Mouse (Mus musculus) heart, embryonic 13.5 days (tissue): ENCODE measurements around the gene Mlec. TPM values are rescaled to one million over a fixed set of nuclear protein-coding genes. Genes with fewer than 3 reads are reported as not detected.

Experiments used
- ATAC-seq: fragments of 200-750 bp; cut with Nextera tagmentation; 2 replicates; pipeline ENCODE4 v1.8.0; 2017; ENCODE audit warnings: moderate TSS enrichment; ENCODE audit not compliant: insufficient number of reproducible peaks, low FRiP score, low TSS enrichment; ENCODE audit errors: extremely low read depth
- H3K27ac ChIP-seq: fragments of 300-500 bp; sonication (generic); replicated peaks from 2 replicates; pipeline ENCODE4 v1.5.1; 2015; ENCODE audit warnings: moderate library complexity, mild to moderate bottlenecking, inconsistent platforms
- H3K27me3 ChIP-seq: fragments of 300-500 bp; sonication (generic); replicated peaks from 2 replicates; pipeline ENCODE4 v1.6.1; 2015; ENCODE audit warnings: mild to moderate bottlenecking, inconsistent platforms
- H3K36me3 ChIP-seq: fragments of 300-500 bp; sonication (generic); 2 replicates; pipeline ENCODE4 v1.6.1; 2015; ENCODE audit warnings: mild to moderate bottlenecking, inconsistent platforms
- H3K4me1 ChIP-seq: fragments of 300-500 bp; sonication (generic); 2 replicates; pipeline ENCODE4 v1.6.1; 2015; ENCODE audit warnings: inconsistent platforms
- H3K4me2 ChIP-seq: fragments of 300-500 bp; sonication (generic); 2 replicates; pipeline ENCODE4 v1.6.1; 2015; ENCODE audit warnings: inconsistent platforms, mild to moderate bottlenecking, moderate library complexity
- H3K4me3 ChIP-seq: fragments of 300-500 bp; sonication (generic); 2 replicates; pipeline ENCODE4 v1.5.1; 2015; ENCODE audit warnings: moderate library complexity, mild to moderate bottlenecking, inconsistent platforms
- H3K9ac ChIP-seq: fragments of 300-500 bp; sonication (generic); 2 replicates; pipeline ENCODE4 v1.6.1; 2015; ENCODE audit warnings: inconsistent platforms, mild to moderate bottlenecking, moderate library complexity
- H3K9me3 ChIP-seq: fragments of 300-500 bp; sonication (generic); 2 replicates; pipeline ENCODE4 v1.6.1; 2016; ENCODE audit warnings: inconsistent platforms
- WGBS: fragments of 180-500 bp; shearing (Covaris S2); methylation state at CpG from one replicate; pipeline ENCODE4 v1.1.7; 2015; ENCODE audit warnings: mixed read lengths; 5-methylcytosine and 5-hydroxymethylcytosine counted together
- polyA plus RNA-seq: library from polyadenylated mRNA; unstranded; fragments of >200 nt; fragmentation: Nextera tagmentation; extraction: Ambion mirVana; gene quantifications from 2 replicates; pipeline ENCODE4 v1.2.1, GENCODE M21; 2015

Mlec gene
- polyA plus RNA-seq, 1 experiment from 2014 or later = 65.8 TPM

- Histone ChIP-seq H3K27ac (no peak overlapping the region), H3K9ac (peak overlapping the region; percentile 87), H3K4me3 (peak overlapping the region; percentile 82), H3K27me3 (peaks cover 9% of the 10 kb centered on the region; the same call in 1 of the 2 replicates), H3K36me3 (peaks cover 26% of the 10 kb centered on the region), H3K9me3 (no peaks in the 10 kb centered on the region), H3K4me1 (peaks cover 19% of the 10 kb centered on the region), H3K4me2 (peak overlapping the region; percentile 73)
- ATAC-seq = no peak
- 65% methylated on average over 6 of the region's 6 CpGs for WGBS
Observed at GRCm38 (mm10) chr5:115133358-115134066, 24.5 kb downstream of the Mlec start.

- peaks cover 19% of the 10 kb centered on the region for H3K4me1 ChIP-seq
- H3K36me3 ChIP-seq = peaks cover 36% of the 10 kb centered on the region
- no peak overlapping the region for H3K4me3 ChIP-seq
- no peak overlapping the region for H3K27ac ChIP-seq
- ATAC-seq = no peak
- H3K9ac ChIP-seq = no peak overlapping the region
- H3K27me3 ChIP-seq = peaks cover 5% of the 10 kb centered on the region; the same call in 1 of the 2 replicates
- 80% methylated on average over 8 of the region's 8 CpGs for WGBS
- H3K4me2 ChIP-seq = no peak overlapping the region
- H3K9me3 ChIP-seq = no peaks in the 10 kb centered on the region
Observed at GRCm38 (mm10) chr5:115132465-115132864, 25.5 kb downstream of the Mlec start.

GRCm38 (mm10) chr5:115129328-115129727 lies 28.7 kb downstream of the Mlec start:
- Histone ChIP-seq H3K9me3 (no peaks in the 10 kb centered on the region), H3K4me2 (no peak overlapping the region), H3K4me1 (peaks cover 32% of the 10 kb centered on the region), H3K27ac (no peak overlapping the region), H3K27me3 (no peaks in the 10 kb centered on the region), H3K9ac (no peak overlapping the region), H3K4me3 (no peak overlapping the region), H3K36me3 (peaks cover 62% of the 10 kb centered on the region)
- ATAC-seq = no peak
- WGBS = 82% methylated on average over 6 of the region's 6 CpGs

GRCm38 (mm10) chr5:115127421-115128179 lies 30.4 kb downstream of the Mlec start:
- 84% methylated on average over 22 of the region's 22 CpGs for WGBS
- ATAC-seq = no peak
- Histone ChIP-seq H3K9ac (no peak overlapping the region), H3K36me3 (peaks cover 73% of the 10 kb centered on the region), H3K9me3 (no peaks in the 10 kb centered on the region), H3K4me3 (no peak overlapping the region), H3K4me2 (no peak overlapping the region), H3K4me1 (peaks cover 16% of the 10 kb centered on the region), H3K27me3 (no peaks in the 10 kb centered on the region), H3K27ac (no peak overlapping the region)

GRCm38 (mm10) chr5:115126578-115127312 lies 31.2 kb downstream of the Mlec start:
- Histone ChIP-seq H3K27ac (no peak overlapping the region), H3K36me3 (peaks cover 69% of the 10 kb centered on the region), H3K9ac (no peak overlapping the region), H3K4me3 (no peak overlapping the region), H3K9me3 (no peaks in the 10 kb centered on the region), H3K4me1 (peaks cover 12% of the 10 kb centered on the region), H3K4me2 (no peak overlapping the region), H3K27me3 (no peaks in the 10 kb centered on the region)
- 81% methylated on average over 28 of the region's 28 CpGs for WGBS
- no peak for ATAC-seq

GRCm38 (mm10) chr5:115125211-115125871 lies 32.6 kb downstream of the Mlec start:
- Histone ChIP-seq H3K9ac (0 out of 2 replicates have a peak overlapping the region, but pooled peaks have one; percentile 25), H3K4me2 (peak overlapping the region; percentile 31; the same call in 1 of the 2 replicates), H3K4me1 (peaks cover 12% of the 10 kb centered on the region), H3K9me3 (no peaks in the 10 kb centered on the region), H3K27ac (no peak overlapping the region), H3K36me3 (peaks cover 66% of the 10 kb centered on the region), H3K27me3 (no peaks in the 10 kb centered on the region), H3K4me3 (no peak overlapping the region)
- 23% methylated on average over 24 of the region's 24 CpGs for WGBS
- ATAC-seq = no peak

GRCm38 (mm10) chr5:115124690-115125089 lies 33.3 kb downstream of the Mlec start:
- H3K4me2 ChIP-seq = no peak overlapping the region; the same call in 1 of the 2 replicates
- H3K27ac ChIP-seq = no peak overlapping the region
- ATAC-seq = no peak
- WGBS = 86% methylated on average over 6 of the region's 6 CpGs
- no peaks in the 10 kb centered on the region for H3K27me3 ChIP-seq
- H3K4me1 ChIP-seq = peaks cover 12% of the 10 kb centered on the region
- no peak overlapping the region for H3K4me3 ChIP-seq
- H3K36me3 ChIP-seq = peaks cover 59% of the 10 kb centered on the region
- H3K9me3 ChIP-seq = no peaks in the 10 kb centered on the region
- H3K9ac ChIP-seq = no peak overlapping the region

- Histone ChIP-seq H3K4me2 (no peak overlapping the region), H3K36me3 (peaks cover 42% of the 10 kb centered on the region), H3K9me3 (no peaks in the 10 kb centered on the region), H3K4me3 (no peak overlapping the region), H3K9ac (no peak overlapping the region), H3K27ac (no peak overlapping the region), H3K4me1 (peaks cover 25% of the 10 kb centered on the region), H3K27me3 (no peaks in the 10 kb centered on the region)
- no peak for ATAC-seq
- WGBS = 75% methylated on average over 5 of the region's 5 CpGs
Observed at GRCm38 (mm10) chr5:115120978-115121377, 37.0 kb downstream of the Mlec start.

- Histone ChIP-seq H3K36me3 (peaks cover 46% of the 10 kb centered on the region), H3K4me2 (peak within 1 kb of the TSS; percentile 83), H3K4me3 (peak within 1 kb of the TSS; percentile 96), H3K9ac (peak within 1 kb of the TSS; percentile 96), H3K27ac (peak within 1 kb of the TSS; percentile 74), H3K4me1 (peaks cover 13% of the 10 kb centered on the region), H3K27me3 (no peaks in the 10 kb centered on the region), H3K9me3 (no peaks in the 10 kb centered on the region)
- WGBS = 1% methylated on average over 39 of the region's 39 CpGs
- ATAC-seq = peak; percentile 83
Observed at GRCm38 (mm10) chr5:115118961-115119570, 38.9 kb downstream of the Mlec start, which contains the start of gene Acads. Gene Acads, minus strand, starts transcription at chr5:115119346.

GRCm38 (mm10) chr5:115117467-115117866 lies 40.5 kb downstream of the Mlec start:
- H3K4me3 ChIP-seq = no peak overlapping the region
- H3K36me3 ChIP-seq = peaks cover 52% of the 10 kb centered on the region
- no peak for ATAC-seq
- H3K9me3 ChIP-seq = no peaks in the 10 kb centered on the region
- no peak overlapping the region for H3K9ac ChIP-seq
- H3K27me3 ChIP-seq = no peaks in the 10 kb centered on the region
- H3K4me2 ChIP-seq = no peak overlapping the region
- H3K27ac ChIP-seq = no peak overlapping the region
- H3K4me1 ChIP-seq = peaks cover 13% of the 10 kb centered on the region
- 88% methylated on average over 13 of the region's 13 CpGs for WGBS
